Mouse (Mus musculus) left cerebral cortex, postnatal 10 days (tissue): Measurements from ENCODE around the gene Cdh20. TPM values are rescaled to one million over a fixed set of nuclear protein-coding genes. Genes with fewer than 3 reads are reported as not detected.

Experiments used
- DNase-seq, 2 experiments: peaks; one replicate each; pipeline ENCODE4 v3.0.0; 2021 to 2022; ENCODE audit warnings: low spot score in 2 of 2, mixed read lengths in 1 of 2; ENCODE audit errors: extremely low spot score in 1 of 2
- intact Hi-C: fragments of 180-260 bp; cut with DNase I; formaldehyde crosslinking; loops from one replicate; pipeline ENCODE4 v1.15.1; 2025
- total RNA-seq, 2 experiments: library from RNA; stranded (reverse); gene quantifications; 2 replicates each; pipeline ENCODE4 v1.2.3; 2021

The Cdh20 gene
- 10 to 100 TPM; 22.8 to 23.4 TPM for total RNA-seq

DNA sequence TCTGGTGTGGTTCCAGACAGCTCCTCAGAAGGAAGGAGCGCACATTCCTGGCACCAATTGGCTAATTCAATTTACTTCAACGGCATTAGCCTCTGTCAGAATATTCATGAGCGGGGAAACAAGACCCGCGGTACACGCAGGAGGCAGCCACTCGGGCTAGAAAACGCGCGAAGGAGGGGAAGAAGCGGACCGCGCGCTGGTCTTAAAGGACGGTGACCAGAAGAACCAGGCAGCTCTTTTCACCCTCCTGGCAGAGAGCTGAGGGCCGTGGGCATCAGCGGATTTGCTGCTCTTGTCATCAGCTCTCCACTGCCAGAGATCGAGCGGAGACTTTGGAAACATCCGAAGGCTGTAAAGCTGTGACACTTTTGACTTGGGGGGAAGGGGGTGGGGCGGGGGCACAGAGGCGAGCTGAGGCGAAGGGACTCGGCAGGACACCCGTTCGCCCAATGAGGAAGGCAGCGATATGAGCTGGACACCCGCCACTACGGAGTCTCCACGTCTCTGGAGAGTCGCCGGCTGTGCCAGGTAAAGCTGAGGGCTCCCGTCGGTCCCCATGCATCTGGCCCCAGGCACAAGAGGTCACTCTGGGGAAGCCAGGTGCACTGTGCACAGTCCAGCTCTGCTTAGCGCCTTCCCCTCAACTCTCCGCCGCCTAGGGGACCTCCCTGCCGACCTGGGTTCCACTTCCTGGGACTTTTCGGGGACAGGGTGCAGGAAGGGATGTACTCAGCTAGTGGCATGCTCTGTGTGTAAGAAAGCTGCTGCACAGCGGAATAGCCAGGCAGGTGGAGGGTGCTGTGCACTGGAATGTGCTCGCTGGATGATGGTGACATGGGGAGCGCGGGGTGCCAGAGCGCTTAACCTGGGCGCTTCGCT lies at the start of gene Cdh20:
TSS of gene Cdh20 (plus strand) at position 159 of the 879 bp plus-strand sequence.
- intact Hi-C loops = no loop called here
- peak in 1 of 2 experiments; percentile 38 for DNase-seq

DNA sequence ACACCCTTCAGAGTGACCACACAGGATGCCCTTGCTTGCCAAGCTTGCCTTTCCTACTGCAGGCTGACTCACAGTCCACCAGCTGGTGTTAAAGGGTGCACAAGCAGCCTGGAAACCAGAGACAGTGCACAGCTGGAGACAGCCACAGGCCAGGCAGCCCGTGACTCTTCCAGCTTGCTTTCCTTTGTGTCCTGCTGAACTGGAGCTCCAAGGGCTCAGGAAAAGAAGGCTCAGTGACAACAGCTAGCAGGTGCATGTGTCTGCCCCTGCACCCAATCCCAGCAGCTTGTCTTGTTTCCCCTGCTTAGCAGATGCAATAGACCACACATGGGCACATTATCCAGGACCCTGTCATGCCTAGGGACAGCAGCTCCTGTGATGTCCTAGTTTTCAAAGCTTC lies 21.5 kb upstream of the Cdh20 start:
- intact Hi-C loops = no loop called here
- no peak for DNase-seq

- no peak for DNase-seq
- intact Hi-C loops = no loop called here
Observed at GRCm38 (mm10) chr1:104747438-104747837, 20.9 kb upstream of the Cdh20 start.

DNA sequence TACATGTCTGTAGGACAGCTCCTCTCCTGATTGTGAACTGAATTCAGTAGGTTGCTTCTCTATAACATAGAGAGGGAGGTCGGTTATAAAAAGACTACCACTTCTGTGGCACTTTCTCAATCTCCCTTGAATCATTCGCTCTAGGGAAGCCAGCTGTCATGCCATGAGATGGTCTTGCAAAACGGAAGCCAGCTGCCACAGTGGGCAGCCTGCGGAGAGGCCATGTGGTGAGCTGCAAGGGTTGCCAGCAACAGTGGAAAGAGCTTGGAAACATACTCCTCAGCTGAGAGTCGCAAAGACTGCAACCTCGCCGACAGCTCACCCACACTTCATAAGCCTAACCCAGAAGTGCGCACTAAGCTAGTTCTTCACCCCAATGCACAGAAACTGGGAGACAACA lies 13.8 kb upstream of the Cdh20 start:
- intact Hi-C loops = no loop called here
- peak in 1 of 2 experiments; percentile 34 for DNase-seq

GRCm38 (mm10) chr1:104755896-104756295 lies 12.4 kb upstream of the Cdh20 start:
- intact Hi-C loops = no loop called here
- no peak for DNase-seq

GRCm38 (mm10) chr1:104769250-104769607 lies 900 bp downstream of the Cdh20 start:
- intact Hi-C loops = no loop called here
- peak in 1 of 2 experiments; percentile 30 for DNase-seq

DNA sequence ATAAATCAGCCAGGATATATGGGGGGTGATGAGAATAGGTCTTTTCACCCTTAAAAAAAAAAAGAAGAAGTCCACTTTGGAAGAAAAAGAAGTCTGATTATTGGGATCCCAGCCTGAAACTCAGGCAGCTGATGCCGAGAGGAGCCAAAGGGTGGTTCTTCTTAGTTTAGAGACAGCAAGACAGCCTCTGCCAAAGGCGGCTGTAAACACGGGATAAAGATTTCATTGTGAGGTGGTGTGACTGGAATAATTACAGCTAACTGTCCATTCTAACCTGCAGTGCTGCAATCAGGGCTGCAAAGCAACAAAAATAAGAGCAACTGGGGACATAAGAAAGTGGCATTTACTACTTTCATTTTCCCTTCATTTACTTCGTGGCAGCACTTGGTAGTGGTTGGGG lies 3.6 kb downstream of the Cdh20 start:
- intact Hi-C loops = loop anchor here (5.0 to 10.0 kb wide), 2 partner anchors 133 to 170 kb away; no protein-coding TSS in a partner anchor
- DNase-seq = peak in 1 of 2 experiments; percentile 41

- DNase-seq = no peak
Observed at GRCm38 (mm10) chr1:104773207-104773606, 4.9 kb downstream of the Cdh20 start.

GRCm38 (mm10) chr1:104793488-104793887 lies 25.2 kb downstream of the Cdh20 start:
- intact Hi-C loops = no loop called here
- DNase-seq = no peak

More at GRCm38 (mm10) chr1:104773207-104773606, 4.9 kb downstream of the Cdh20 start:
- intact Hi-C loops = loop anchor here (5.0 to 10.0 kb wide), 2 partner anchors 132 to 169 kb away; no protein-coding TSS in a partner anchor

DNA sequence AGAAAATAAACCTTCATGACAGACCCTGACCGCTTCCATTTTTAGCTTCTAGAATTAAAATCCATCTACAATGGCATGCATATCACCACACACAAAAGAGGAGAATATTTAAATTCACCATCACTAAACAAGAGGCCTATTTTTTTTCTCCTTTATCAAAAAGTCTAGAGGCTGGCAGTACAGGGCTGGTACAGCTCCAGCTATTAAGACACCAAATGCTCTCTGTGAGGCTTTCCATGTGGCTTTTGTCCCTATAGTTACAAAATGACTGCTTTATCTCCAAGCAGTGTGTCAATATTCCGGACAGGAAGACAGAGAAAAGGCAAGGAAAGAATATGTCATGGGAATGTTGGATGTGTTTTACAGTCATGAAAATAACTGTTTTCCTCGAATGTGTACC lies 27.8 kb downstream of the Cdh20 start:
- DNase-seq = no peak
- intact Hi-C loops = no loop called here

DNA sequence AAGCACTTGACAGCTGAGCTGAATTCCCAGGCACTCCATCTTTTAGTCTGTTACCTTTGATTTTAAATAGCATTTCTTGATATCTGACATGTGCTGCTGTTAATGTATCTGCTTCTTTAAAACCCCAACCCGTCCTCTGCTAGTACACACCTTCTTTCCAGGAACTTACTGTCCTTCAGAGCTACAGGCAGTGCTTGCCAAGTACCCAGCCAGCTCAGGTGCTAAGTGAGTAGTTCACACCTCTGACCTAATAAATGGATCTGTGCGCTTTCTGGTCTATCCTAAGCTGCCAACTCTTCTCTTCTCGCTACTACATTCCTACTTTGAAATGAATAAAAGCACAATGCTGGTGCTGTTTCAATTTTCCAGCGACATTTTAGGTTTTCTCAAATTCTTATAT lies 28.8 kb downstream of the Cdh20 start:
- intact Hi-C loops = no loop called here
- no peak for DNase-seq

- DNase-seq = peak in 1 of 2 experiments; percentile 33
Observed at GRCm38 (mm10) chr1:104804746-104805145, 36.4 kb downstream of the Cdh20 start.

GRCm38 (mm10) chr1:104807214-104807613 lies 38.9 kb downstream of the Cdh20 start:
- no peak for DNase-seq

More at GRCm38 (mm10) chr1:104804746-104805145, 36.4 kb downstream of the Cdh20 start:
- intact Hi-C loops = no loop called here

DNA sequence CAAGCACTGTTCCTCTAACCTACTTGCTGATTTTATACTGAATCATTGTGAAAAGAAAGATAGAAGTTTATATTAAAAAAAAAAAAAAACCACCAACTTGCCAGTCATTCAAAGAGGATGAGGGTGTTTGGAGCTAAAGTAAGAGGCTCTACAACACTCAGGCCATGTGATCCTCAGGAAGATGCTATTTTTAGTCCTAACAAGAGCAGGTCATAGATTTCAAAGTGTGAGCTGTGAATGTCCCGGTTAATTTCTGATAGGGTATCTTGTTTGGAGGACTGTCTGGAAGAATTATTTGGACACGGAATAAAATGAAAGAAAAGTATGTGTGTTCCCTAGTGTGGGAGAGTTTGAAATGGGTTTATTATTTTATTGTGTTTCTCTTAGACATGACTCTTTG lies 49.2 kb downstream of the Cdh20 start:
- intact Hi-C loops = no loop called here
- DNase-seq = no peak

More at GRCm38 (mm10) chr1:104807214-104807613, 38.9 kb downstream of the Cdh20 start:
- intact Hi-C loops = no loop called here

DNA sequence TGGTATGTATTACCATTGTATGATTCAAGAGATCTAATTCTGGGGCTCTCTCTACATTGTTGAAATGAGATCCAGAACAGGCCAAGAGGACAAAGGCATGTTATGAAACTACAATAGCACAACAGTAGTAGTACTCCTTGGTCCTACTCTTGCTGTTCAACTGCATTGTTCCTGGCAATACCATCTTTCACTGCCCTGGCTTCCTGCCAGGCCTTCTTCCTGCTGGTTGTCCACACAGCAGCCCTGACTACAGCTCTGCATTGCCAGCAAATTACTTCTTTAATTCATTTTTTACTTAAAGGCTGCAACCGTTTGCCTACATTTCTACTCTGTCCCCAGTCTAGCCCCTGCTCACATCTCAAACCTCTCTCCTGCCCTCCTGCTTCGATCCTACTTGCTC lies 59.8 kb downstream of the Cdh20 start:
- intact Hi-C loops = no loop called here
- DNase-seq = peak in 1 of 2 experiments; percentile 24

DNA sequence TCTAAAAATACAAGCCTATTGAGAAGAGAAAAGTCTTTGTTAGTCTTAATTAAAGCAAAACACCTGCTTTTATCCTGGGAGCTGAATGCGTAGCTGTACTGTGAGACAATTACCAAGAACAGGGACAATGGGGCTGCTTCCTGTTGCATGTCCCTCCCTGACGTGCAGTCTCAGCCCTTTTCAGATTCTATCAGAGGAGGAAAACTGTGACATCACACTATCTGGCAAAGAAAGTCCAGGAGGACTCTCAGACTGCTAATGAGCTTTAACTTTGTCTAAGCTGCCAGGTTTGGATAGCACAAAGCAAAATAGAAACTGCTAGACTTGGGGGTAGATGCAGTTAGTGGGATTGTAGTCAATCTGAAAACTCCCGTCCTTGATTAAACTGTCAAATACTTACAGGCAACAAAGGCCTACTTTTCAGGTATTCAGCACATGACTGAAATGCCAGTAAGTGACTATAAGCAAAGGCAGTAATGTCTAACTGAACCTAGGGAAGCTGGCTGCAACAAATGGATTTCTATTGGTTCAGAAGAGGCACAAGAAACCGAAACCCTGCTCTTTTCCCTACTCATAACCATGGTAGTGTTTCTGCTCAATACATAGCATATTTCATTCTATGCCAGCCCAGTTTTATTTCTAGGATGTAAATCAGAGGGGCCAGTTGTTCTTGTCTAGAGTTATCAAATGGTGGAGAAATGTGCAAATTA lies 70.0 kb downstream of the Cdh20 start:
- DNase-seq = peak in 1 of 2 experiments; percentile 32
- intact Hi-C loops = no loop called here

GRCm38 (mm10) chr1:104839051-104839450 lies 70.7 kb downstream of the Cdh20 start:
- intact Hi-C loops = no loop called here
- DNase-seq = no peak

DNA sequence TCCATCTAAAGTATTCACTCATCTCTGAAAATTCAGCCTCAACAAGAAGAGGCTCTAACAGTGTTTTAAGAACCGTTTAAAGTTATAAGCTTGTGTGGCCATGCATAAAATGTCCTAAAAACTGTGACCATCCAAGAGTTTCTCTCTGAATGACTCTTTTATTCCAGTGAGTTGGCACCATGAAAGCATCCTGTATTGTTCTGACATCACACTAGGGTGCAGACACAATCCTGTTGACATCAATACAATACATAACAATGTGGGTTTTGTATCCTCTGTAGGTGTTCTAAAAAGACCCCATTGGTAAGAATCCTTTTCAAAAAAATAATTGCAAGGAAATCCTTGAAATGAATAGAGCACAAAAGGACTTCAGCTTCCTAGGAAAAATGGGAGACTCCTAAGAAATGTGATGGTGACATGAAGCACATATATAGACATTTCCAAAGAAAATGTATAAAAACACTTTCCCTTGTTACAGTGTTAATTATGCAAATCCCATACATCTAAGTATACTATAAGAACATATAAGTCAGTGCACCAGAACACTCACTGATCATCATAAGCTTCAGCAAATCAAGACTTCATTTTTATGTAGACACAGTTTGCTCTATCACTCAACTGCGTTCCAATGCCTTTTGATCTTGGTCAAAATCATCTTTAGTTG lies 80.1 kb downstream of the Cdh20 start:
- intact Hi-C loops = no loop called here
- no peak for DNase-seq

- intact Hi-C loops = no loop called here
Observed at GRCm38 (mm10) chr1:104848920-104849272, 80.6 kb downstream of the Cdh20 start.

More at GRCm38 (mm10) chr1:104848920-104849272, 80.6 kb downstream of the Cdh20 start:
- no peak for DNase-seq
